Mouse (Mus musculus): ENCODE measurements at regions not wholly inside any gene's neighbourhood (a gene's known extent, or its start where the extent isn't known, plus 50 kb on each side); places are given as distances from the start of the nearest gene placed in this dataset.

GRCm38 (mm10) chr2:147707156-147707555 lies 339.6 kb downstream of the Foxa2 start:
- WGBS: 81% methylated on average over 6 of the region's 6 CpGs
- TF ChIP-seq CTCF (conservative IDR thresholded peaks at IDR 0.05; ENCODE audit: insufficient read depth, insufficient read length, low read depth, low read length) (no peak), POLR2A (IDR thresholded peaks at IDR 0.05; ENCODE audit: low read depth, low read length) (no peak)
- H3K27me3 ChIP-seq (replicated peaks; ENCODE audit: control insufficient read depth, insufficient read depth, low read length): no peaks in the 10 kb centered on the region
- no peaks in the 10 kb centered on the region for H3K36me3 ChIP-seq (ENCODE audit: control insufficient read depth, insufficient read depth, low read length)
- no peak for DNase-seq
- no peak overlapping the region for H3K27ac ChIP-seq (ENCODE audit: insufficient read depth, low read depth, low read length)
- no peaks in the 10 kb centered on the region for H3K4me1 ChIP-seq (ENCODE audit: control insufficient read depth, insufficient read depth, low read length)
- H3K4me3 ChIP-seq (ENCODE audit: insufficient read depth, low read depth, low read length): no peak overlapping the region

DNA sequence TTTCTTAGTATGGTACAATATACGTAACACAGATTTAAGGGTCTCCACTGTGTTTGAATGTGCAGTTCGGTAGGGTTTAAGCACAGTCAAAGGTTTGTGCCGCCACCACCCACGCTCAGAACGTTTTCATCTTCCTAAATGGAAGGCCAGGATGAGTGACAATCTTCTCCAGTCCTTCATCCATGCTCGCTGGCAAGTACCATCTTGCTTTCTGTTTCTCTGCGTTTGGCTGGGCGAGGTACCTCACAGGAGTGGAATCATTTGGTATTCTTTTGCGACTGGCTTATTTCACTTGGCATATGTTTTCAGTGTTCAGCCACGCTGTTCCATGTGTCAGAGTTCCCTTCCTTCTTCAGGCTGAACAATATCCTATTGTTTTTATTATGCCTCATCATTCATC lies 342.3 kb downstream of the Pax1 start:
- Histone ChIP-seq H3K27ac (ENCODE audit: insufficient read depth, low read depth, low read length) (no peak overlapping the region), H3K36me3 (ENCODE audit: control insufficient read depth, insufficient read depth, low read length) (no peaks in the 10 kb centered on the region), H3K4me1 (ENCODE audit: control insufficient read depth, insufficient read depth, low read length) (no peaks in the 10 kb centered on the region), H3K27me3 (replicated peaks; ENCODE audit: control insufficient read depth, insufficient read depth, low read length) (no peaks in the 10 kb centered on the region), H3K4me3 (ENCODE audit: insufficient read depth, low read depth, low read length) (no peak overlapping the region)
- 79% methylated on average over 10 of the region's 10 CpGs for WGBS
- TF ChIP-seq POLR2A (IDR thresholded peaks at IDR 0.05; ENCODE audit: low read depth, low read length): no peak
- TF ChIP-seq CTCF (conservative IDR thresholded peaks at IDR 0.05; ENCODE audit: insufficient read depth, insufficient read length, low read depth, low read length): no peak
- DNase-seq: no peak

- H3K27me3 ChIP-seq (replicated peaks; ENCODE audit: control insufficient read depth, insufficient read depth, low read length): no peaks in the 10 kb centered on the region
- no peak for DNase-seq
- TF ChIP-seq POLR2A (IDR thresholded peaks at IDR 0.05; ENCODE audit: low read depth, low read length): no peak
- no peak for TF ChIP-seq CTCF (conservative IDR thresholded peaks at IDR 0.05; ENCODE audit: insufficient read depth, insufficient read length, low read depth, low read length)
- no peak overlapping the region for H3K27ac ChIP-seq (ENCODE audit: insufficient read depth, low read depth, low read length)
- no peaks in the 10 kb centered on the region for H3K36me3 ChIP-seq (ENCODE audit: control insufficient read depth, insufficient read depth, low read length)
- H3K4me1 ChIP-seq (ENCODE audit: control insufficient read depth, insufficient read depth, low read length): no peaks in the 10 kb centered on the region
- H3K4me3 ChIP-seq (ENCODE audit: insufficient read depth, low read depth, low read length): no peak overlapping the region
- 66% methylated on average over 6 of the region's 6 CpGs for WGBS
Measured at GRCm38 (mm10) chr2:147702330-147703063, 340.8 kb downstream of the Pax1 start.

GRCm38 (mm10) chr2:147699524-147700081 lies 337.9 kb downstream of the Pax1 start:
- H3K27me3 ChIP-seq (replicated peaks; ENCODE audit: control insufficient read depth, insufficient read depth, low read length): no peaks in the 10 kb centered on the region
- H3K27ac ChIP-seq (ENCODE audit: insufficient read depth, low read depth, low read length): no peak overlapping the region
- H3K4me3 ChIP-seq (ENCODE audit: insufficient read depth, low read depth, low read length): no peak overlapping the region
- H3K4me1 ChIP-seq (ENCODE audit: control insufficient read depth, insufficient read depth, low read length): no peaks in the 10 kb centered on the region
- WGBS: 23% methylated on average over 6 of the region's 6 CpGs
- H3K36me3 ChIP-seq (ENCODE audit: control insufficient read depth, insufficient read depth, low read length): no peaks in the 10 kb centered on the region
- TF ChIP-seq CTCF (conservative IDR thresholded peaks at IDR 0.05; ENCODE audit: insufficient read depth, insufficient read length, low read depth, low read length): no peak
- TF ChIP-seq POLR2A (IDR thresholded peaks at IDR 0.05; ENCODE audit: low read depth, low read length): no peak
- DNase-seq: no peak

DNA sequence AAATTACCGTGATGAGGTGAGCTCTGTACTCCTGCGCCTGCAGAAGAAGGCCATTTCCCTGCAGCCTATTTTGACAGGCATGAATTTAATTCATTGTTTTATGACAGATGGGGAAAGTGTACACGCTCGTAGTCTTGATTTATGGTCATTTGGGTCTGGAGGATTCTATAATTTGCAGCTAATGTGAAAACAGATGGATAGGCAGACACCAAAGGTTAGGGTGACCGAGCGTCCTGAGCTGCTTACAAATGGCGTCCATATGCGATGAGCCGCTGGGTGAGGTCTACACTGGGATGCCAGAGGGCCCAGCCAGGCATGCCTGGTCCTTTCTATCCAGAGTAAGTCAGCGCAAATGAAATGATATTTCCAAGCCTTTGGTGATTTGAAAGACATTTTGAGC lies 330.2 kb downstream of the Pax1 start:
- Histone ChIP-seq H3K27me3 (replicated peaks; ENCODE audit: control insufficient read depth, insufficient read depth, low read length) (no peaks in the 10 kb centered on the region), H3K4me1 (ENCODE audit: control insufficient read depth, insufficient read depth, low read length) (no peaks in the 10 kb centered on the region), H3K4me3 (ENCODE audit: insufficient read depth, low read depth, low read length) (no peak overlapping the region), H3K36me3 (ENCODE audit: control insufficient read depth, insufficient read depth, low read length) (no peaks in the 10 kb centered on the region), H3K27ac (ENCODE audit: insufficient read depth, low read depth, low read length) (no peak overlapping the region)
- no peak for TF ChIP-seq CTCF (conservative IDR thresholded peaks at IDR 0.05; ENCODE audit: insufficient read depth, insufficient read length, low read depth, low read length)
- no peak for TF ChIP-seq POLR2A (IDR thresholded peaks at IDR 0.05; ENCODE audit: low read depth, low read length)
- no peak for DNase-seq
- WGBS: 71% methylated on average over 10 of the region's 10 CpGs

GRCm38 (mm10) chr2:147690506-147691208 lies 328.9 kb downstream of the Pax1 start:
- DNase-seq: no peak
- no peaks in the 10 kb centered on the region for H3K36me3 ChIP-seq (ENCODE audit: control insufficient read depth, insufficient read depth, low read length)
- H3K27ac ChIP-seq (ENCODE audit: insufficient read depth, low read depth, low read length): no peak overlapping the region
- no peak overlapping the region for H3K4me3 ChIP-seq (ENCODE audit: insufficient read depth, low read depth, low read length)
- TF ChIP-seq CTCF (conservative IDR thresholded peaks at IDR 0.05; ENCODE audit: insufficient read depth, insufficient read length, low read depth, low read length): no peak
- TF ChIP-seq POLR2A (IDR thresholded peaks at IDR 0.05; ENCODE audit: low read depth, low read length): no peak
- WGBS: 46% methylated on average over 15 of the region's 15 CpGs
- H3K4me1 ChIP-seq (ENCODE audit: control insufficient read depth, insufficient read depth, low read length): no peaks in the 10 kb centered on the region
- H3K27me3 ChIP-seq (replicated peaks; ENCODE audit: control insufficient read depth, insufficient read depth, low read length): no peaks in the 10 kb centered on the region

- 23% methylated on average over 6 of the region's 6 CpGs for WGBS
- TF ChIP-seq CTCF (conservative IDR thresholded peaks at IDR 0.05; ENCODE audit: insufficient read depth, insufficient read length, low read depth, low read length) (peak; percentile 43; the same call in 1 of the 2 replicates), POLR2A (IDR thresholded peaks at IDR 0.05; ENCODE audit: low read depth, low read length) (no peak)
Measured at GRCm38 (mm10) chr2:147688742-147689141, 327.0 kb downstream of the Pax1 start.

More at GRCm38 (mm10) chr2:147688742-147689141, 327.0 kb downstream of the Pax1 start:
- no peaks in the 10 kb centered on the region for H3K27me3 ChIP-seq (replicated peaks; ENCODE audit: control insufficient read depth, insufficient read depth, low read length)
- no peaks in the 10 kb centered on the region for H3K4me1 ChIP-seq (ENCODE audit: control insufficient read depth, insufficient read depth, low read length)
- peak; percentile 32 for DNase-seq
- H3K4me3 ChIP-seq (ENCODE audit: insufficient read depth, low read depth, low read length): no peak overlapping the region
- no peak overlapping the region for H3K27ac ChIP-seq (ENCODE audit: insufficient read depth, low read depth, low read length)
- H3K36me3 ChIP-seq (ENCODE audit: control insufficient read depth, insufficient read depth, low read length): no peaks in the 10 kb centered on the region
